Comparison of ENCODE assay signal across 12 mouse cellular contexts in the genomic region with DNA sequence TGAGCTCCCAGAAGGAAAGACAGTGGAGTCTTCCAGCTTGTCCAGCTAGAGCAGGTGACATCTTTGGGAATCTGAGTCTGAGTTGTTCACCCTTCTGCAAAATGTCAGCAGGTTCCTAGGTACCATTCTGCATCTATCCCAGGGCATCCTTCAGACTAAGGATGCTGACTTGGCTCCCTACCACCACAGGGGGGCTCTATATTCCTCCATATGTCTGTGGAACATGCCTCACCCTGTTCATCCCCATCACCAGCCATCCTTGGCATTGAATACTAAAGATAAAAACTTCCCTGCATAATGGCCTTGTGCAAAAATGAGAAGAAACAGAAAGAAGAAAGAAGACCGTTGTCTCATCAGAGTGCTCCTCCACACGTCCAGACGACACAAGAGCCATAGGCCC. TPM values are rescaled to one million over a fixed set of nuclear protein-coding genes. Genes with fewer than 3 reads are reported as not detected.
DNase-seq lines count a peak whose midpoint lies in the region; ATAC-seq lines count a peak whose summit lies in the region.
"Had no signal": no experiment of that assay in that cellular context is flagged by ENCODE, and none has a peak within 500 bp of the region (broad histone marks: within the 10 kb centered on the region; RNA-seq: fewer than 3 reads in every experiment).

No protein-coding gene starts in this region.

- intact Hi-C loops in gastrocnemius, postnatal 14 days (cut with DNase I; ENCODE audit: low total_unique reads) = no loop called here

- H3K9ac ChIP-seq in hindbrain, embryonic 13.5 days = no peak overlapping the region
- H3K9ac ChIP-seq in hindbrain, embryonic 12.5 days = no peak overlapping the region
- H3K9ac ChIP-seq: embryonic facial prominence, embryonic 15.5 days had no signal

- no peak overlapping the region for H3K4me2 ChIP-seq in hindbrain, embryonic 13.5 days
- H3K4me2 ChIP-seq in hindbrain, embryonic 12.5 days (replicated peaks) = no peak overlapping the region
- H3K4me2 ChIP-seq: embryonic facial prominence, embryonic 15.5 days; liver, embryonic 11.5 days had no signal

- H3K4me3 ChIP-seq in hindbrain, embryonic 10.5 days = no peak overlapping the region
- no peak overlapping the region for H3K4me3 ChIP-seq in hindbrain, embryonic 13.5 days
- H3K4me3 ChIP-seq in hindbrain, embryonic 12.5 days = no peak overlapping the region
- H3K4me3 ChIP-seq: embryonic facial prominence, embryonic 15.5 days; heart, embryonic 10.5 days had no signal

- H3K4me1 ChIP-seq in hindbrain, embryonic 10.5 days (replicated peaks) = peaks cover 14% of the 10 kb centered on the region; the same call in 1 of the 2 replicates
- no peaks in the 10 kb centered on the region for H3K4me1 ChIP-seq in hindbrain, embryonic 13.5 days (replicated peaks)
- H3K4me1 ChIP-seq in hindbrain, embryonic 12.5 days = 0 out of 2 replicates have a peak, but pooled peaks cover 2% of the 10 kb centered on the region
- H3K4me1 ChIP-seq: embryonic facial prominence, embryonic 15.5 days had no signal

- ATAC-seq in hindbrain, embryonic 13.5 days (ENCODE audit: low FRiP score) = no peak
- peak; percentile 53; the same call in 1 of the 2 replicates for ATAC-seq in hindbrain, embryonic 12.5 days (ENCODE audit: low FRiP score)

- no peak for DNase-seq in hindbrain, embryonic 10.5 days (ENCODE audit: low spot score)
- DNase-seq in right cerebral cortex, postnatal 10 days (ENCODE audit: low spot score in 2 of 2) = peak; percentile 39 to 47
- DNase-seq in right cerebral cortex, adult 18-20 months = no peak
- DNase-seq in spleen, postnatal 4 days (ENCODE audit: low spot score in 2 of 2) = no peak
- no peak for DNase-seq in gastrocnemius, postnatal 14 days
- DNase-seq: adrenal gland, postnatal 25 days; cerebellum, adult 2 months had no signal

- H3K36me3 ChIP-seq in hindbrain, embryonic 10.5 days = peaks cover 19% of the 10 kb centered on the region
- H3K36me3 ChIP-seq in hindbrain, embryonic 13.5 days = no peaks in the 10 kb centered on the region
- H3K36me3 ChIP-seq in hindbrain, embryonic 12.5 days = no peaks in the 10 kb centered on the region
- H3K36me3 ChIP-seq: embryonic facial prominence, embryonic 15.5 days had no signal

- no peaks in the 10 kb centered on the region for H3K9me3 ChIP-seq in hindbrain, embryonic 10.5 days
- no peaks in the 10 kb centered on the region for H3K9me3 ChIP-seq in hindbrain, embryonic 13.5 days
- H3K9me3 ChIP-seq in hindbrain, embryonic 12.5 days (replicated peaks) = no peaks in the 10 kb centered on the region
- H3K9me3 ChIP-seq: embryonic facial prominence, embryonic 15.5 days; heart, embryonic 10.5 days had no signal

- H3K27me3 ChIP-seq in hindbrain, embryonic 10.5 days (ENCODE audit: insufficient read depth, poor library complexity, severe bottlenecking) = peaks cover 8% of the 10 kb centered on the region; the same call in 1 of the 2 replicates
- peaks cover 13% of the 10 kb centered on the region for H3K27me3 ChIP-seq in hindbrain, embryonic 13.5 days
- peaks cover 5% of the 10 kb centered on the region for H3K27me3 ChIP-seq in hindbrain, embryonic 12.5 days
- H3K27me3 ChIP-seq: embryonic facial prominence, embryonic 15.5 days had no signal

- H3K27ac ChIP-seq in hindbrain, embryonic 10.5 days = peak overlapping the region; percentile 64
- H3K27ac ChIP-seq in hindbrain, embryonic 13.5 days = no peak overlapping the region
- no peak overlapping the region for H3K27ac ChIP-seq in hindbrain, embryonic 12.5 days
- H3K27ac ChIP-seq: embryonic facial prominence, embryonic 15.5 days; heart, embryonic 10.5 days had no signal

- 85% methylated on average over 3 of the region's 3 CpGs for WGBS in hindbrain, embryonic 10.5 days
- 77% methylated on average over 3 of the region's 3 CpGs for WGBS in hindbrain, embryonic 13.5 days
- 79% methylated on average over 3 of the region's 3 CpGs for WGBS in hindbrain, embryonic 12.5 days

RNA-seq across cellular contexts. Expression of a gene that starts 7.2 kb away (rescaled TPM):
- polyA plus RNA-seq in hindbrain, embryonic 10.5 days (2016; fragmentation: Nextera tagmentation; extraction: Ambion mirVana) = 10.1 TPM in 2 replicates
- polyA plus RNA-seq in hindbrain, embryonic 13.5 days (2015; fragmentation: Nextera tagmentation; extraction: Ambion mirVana) = 5.1 and 5.4 TPM in 2 replicates
- 7.4 and 7.7 TPM in 2 replicates for polyA plus RNA-seq in hindbrain, embryonic 12.5 days (2016; fragmentation: Nextera tagmentation; extraction: Ambion mirVana)
- total RNA-seq in gastrocnemius, postnatal 14 days (2021) = 1 to 10 TPM; 3.1 to 3.9 TPM

RNA-seq across cellular contexts. Expression of a gene that starts 36.0 kb away (rescaled TPM):
- 33.2 and 38.1 TPM in 2 replicates for polyA plus RNA-seq in hindbrain, embryonic 10.5 days (2016; fragmentation: Nextera tagmentation; extraction: Ambion mirVana)
- polyA plus RNA-seq in hindbrain, embryonic 13.5 days (2015; fragmentation: Nextera tagmentation; extraction: Ambion mirVana) = 26.8 and 27.6 TPM in 2 replicates
- polyA plus RNA-seq in hindbrain, embryonic 12.5 days (2016; fragmentation: Nextera tagmentation; extraction: Ambion mirVana) = 48.9 and 49.0 TPM in 2 replicates
- 10 to 100 TPM; 25.6 to 29.6 TPM for total RNA-seq in gastrocnemius, postnatal 14 days (2021)

Comparison
In these comparisons a context has a peak if more than half of its experiments do, and no peak if none do; other contexts are left out.
1. DNase-seq: peak in right cerebral cortex, postnatal 10 days (2 of 2); none in hindbrain, embryonic 10.5 days (single experiment), right cerebral cortex, adult 18-20 months (single experiment), spleen, postnatal 4 days (0 of 2) and gastrocnemius, postnatal 14 days (single experiment).